In genomic region chr4:150869276-150870197, GRCm38 (mm10) we compare ENCODE assay signal across 11 mouse cellular contexts. TPM values are rescaled to one million over a fixed set of nuclear protein-coding genes. Genes with fewer than 3 reads are reported as not detected.
A peak's percentile ranks its signal among the peaks of the same experiment; 100 is the strongest.
DNase-seq lines count a peak whose midpoint lies in the region; ATAC-seq and TF ChIP-seq lines count a peak whose summit lies in the region.
"Had no signal": no experiment of that assay in that cellular context is flagged by ENCODE, and none has a peak within 500 bp of the region (broad histone marks: within the 10 kb centered on the region; RNA-seq: fewer than 3 reads in every experiment).

No protein-coding gene starts in this region.

- no peak overlapping the region for H3K9ac ChIP-seq in heart, adult 2 months (ENCODE audit: low read depth, low read length)
- no peak overlapping the region for H3K9ac ChIP-seq in liver, postnatal 0 days (replicated peaks)
- no peak overlapping the region for H3K9ac ChIP-seq in kidney, postnatal 0 days (ENCODE audit: low read depth, low read length)
- no peak overlapping the region for H3K9ac ChIP-seq in stomach, postnatal 0 days (ENCODE audit: low read length)
- H3K9ac ChIP-seq: midbrain, embryonic 13.5 days had no signal

- intact Hi-C loops in heart, adult 2 months (cut with DNase I) = no loop called here

- H3K4me2 ChIP-seq in liver, postnatal 0 days (ENCODE audit: low read depth, low read length) = no peak overlapping the region
- no peak overlapping the region for H3K4me2 ChIP-seq in kidney, postnatal 0 days (ENCODE audit: low read length)
- H3K4me2 ChIP-seq in stomach, postnatal 0 days (replicated peaks; ENCODE audit: low read depth) = no peak overlapping the region
- H3K4me2 ChIP-seq: midbrain, embryonic 13.5 days had no signal

- no peak overlapping the region for H3K27ac ChIP-seq in heart, adult 2 months
- H3K27ac ChIP-seq in liver, postnatal 0 days (ENCODE audit: low read depth) = peak overlapping the region; percentile 13; the same call in 1 of the 2 replicates
- peak overlapping the region; percentile 42 for H3K27ac ChIP-seq in kidney, postnatal 0 days
- peak overlapping the region; percentile 84 for H3K27ac ChIP-seq in stomach, postnatal 0 days (replicated peaks)
- H3K27ac ChIP-seq: midbrain, embryonic 13.5 days had no signal

- no peak for TF ChIP-seq POLR2A in heart, adult 2 months (IDR thresholded peaks at IDR 0.05; ENCODE audit: insufficient read depth, low read depth, low read length)

- no peaks in the 10 kb centered on the region for H3K27me3 ChIP-seq in heart, adult 2 months (ENCODE audit: control insufficient read depth, insufficient read depth, low read length)
- no peaks in the 10 kb centered on the region for H3K27me3 ChIP-seq in liver, postnatal 0 days (ENCODE audit: insufficient read depth, low read length)
- no peaks in the 10 kb centered on the region for H3K27me3 ChIP-seq in kidney, postnatal 0 days (ENCODE audit: insufficient read depth, low read length)
- H3K27me3 ChIP-seq in stomach, postnatal 0 days (ENCODE audit: control insufficient read depth, insufficient read depth, low read length) = no peaks in the 10 kb centered on the region
- H3K27me3 ChIP-seq: midbrain, embryonic 13.5 days had no signal

- H3K9me3 ChIP-seq in liver, postnatal 0 days (ENCODE audit: low read length) = no peaks in the 10 kb centered on the region
- H3K9me3 ChIP-seq in kidney, postnatal 0 days (replicated peaks; ENCODE audit: low read length) = no peaks in the 10 kb centered on the region
- H3K9me3 ChIP-seq in stomach, postnatal 0 days (ENCODE audit: control insufficient read depth, low read length) = no peaks in the 10 kb centered on the region
- H3K9me3 ChIP-seq: midbrain, embryonic 13.5 days had no signal

- H3K4me3 ChIP-seq in heart, adult 2 months = no peak overlapping the region
- H3K4me3 ChIP-seq in liver, postnatal 0 days (ENCODE audit: low read depth, low read length) = no peak overlapping the region
- no peak overlapping the region for H3K4me3 ChIP-seq in kidney, postnatal 0 days (replicated peaks; ENCODE audit: low read depth, low read length)
- no peak overlapping the region for H3K4me3 ChIP-seq in stomach, postnatal 0 days (ENCODE audit: low read depth, low read length)
- H3K4me3 ChIP-seq: midbrain, embryonic 13.5 days had no signal

- peaks cover 15% of the 10 kb centered on the region for H3K4me1 ChIP-seq in heart, adult 2 months (ENCODE audit: control insufficient read depth, insufficient read depth, low read length)
- H3K4me1 ChIP-seq in liver, postnatal 0 days (ENCODE audit: insufficient read depth) = peaks cover 9% of the 10 kb centered on the region
- H3K4me1 ChIP-seq in kidney, postnatal 0 days (replicated peaks; ENCODE audit: insufficient read depth, low read length) = peaks cover 26% of the 10 kb centered on the region; the same call in 1 of the 2 replicates
- peaks cover 11% of the 10 kb centered on the region for H3K4me1 ChIP-seq in stomach, postnatal 0 days (replicated peaks; ENCODE audit: control insufficient read depth, insufficient read depth)

- no peak for DNase-seq in heart, adult 2 months
- no peak for DNase-seq in heart, adult 9 months (ENCODE audit: low spot score in 2 of 2)
- peak; percentile 62 for DNase-seq in liver, postnatal 0 days
- DNase-seq in liver = no peak
- DNase-seq in kidney, postnatal 0 days (ENCODE audit: low spot score) = no peak
- no peak for DNase-seq in stomach, postnatal 0 days (ENCODE audit: low spot score)
- no peak for DNase-seq in urinary bladder, adult 2 months (ENCODE audit: low spot score)
- DNase-seq in c-Kit-positive CD71-positive TER-119-positive erythroid progenitor cells, embryonic 14.5 days (ENCODE audit: low spot score) = no peak
- DNase-seq: cerebellum, adult 18-20 months had no signal

- ATAC-seq in liver, postnatal 0 days = peak; percentile 16
- ATAC-seq in kidney, postnatal 0 days (replicated peaks; ENCODE audit: low FRiP score, low read depth) = no peak
- ATAC-seq in stomach, postnatal 0 days (ENCODE audit: low FRiP score, low TSS enrichment) = no peak
- ATAC-seq: midbrain, embryonic 13.5 days had no signal

- 39% methylated on average over 17 of the region's 17 CpGs for WGBS in heart, adult 2 months
- WGBS in liver, postnatal 0 days (ENCODE audit: insufficient replicate concordance) = 45% methylated on average over 17 of the region's 17 CpGs
- WGBS in kidney, postnatal 0 days = 51% methylated on average over 17 of the region's 17 CpGs
- WGBS in stomach, postnatal 0 days = 49% methylated on average over 17 of the region's 17 CpGs

- no peak for TF ChIP-seq CTCF in heart, adult 2 months (IDR thresholded peaks at IDR 0.05)
- TF ChIP-seq CTCF in liver, postnatal 0 days (IDR thresholded peaks at IDR 0.05; ENCODE audit: low read depth) = no peak
- TF ChIP-seq CTCF in kidney, postnatal 0 days (IDR thresholded peaks at IDR 0.05; ENCODE audit: low read depth) = no peak
- TF ChIP-seq CTCF in stomach, postnatal 0 days (IDR thresholded peaks at IDR 0.05; ENCODE audit: low read depth) = no peak

- no peaks in the 10 kb centered on the region for H3K79me2 ChIP-seq in heart, adult 2 months (replicated peaks; ENCODE audit: control insufficient read depth, insufficient read depth, low read length)

- H3K36me3 ChIP-seq in heart, adult 2 months (ENCODE audit: control insufficient read depth, insufficient read depth, low read length) = peaks cover 7% of the 10 kb centered on the region
- H3K36me3 ChIP-seq in liver, postnatal 0 days (replicated peaks; ENCODE audit: insufficient read depth, low read length) = peaks cover 26% of the 10 kb centered on the region
- peaks cover 30% of the 10 kb centered on the region; the same call in 1 of the 2 replicates for H3K36me3 ChIP-seq in kidney, postnatal 0 days (ENCODE audit: insufficient read depth, low read length)
- peaks cover 16% of the 10 kb centered on the region for H3K36me3 ChIP-seq in stomach, postnatal 0 days (ENCODE audit: control insufficient read depth, insufficient read depth, low read length)

- 0 out of 2 replicates have a peak, but pooled peaks have one; percentile 11 for TF ChIP-seq EP300 in heart, adult 2 months (IDR thresholded peaks at IDR 0.05; ENCODE audit: insufficient read depth, low read depth, low read length)
- no peak for TF ChIP-seq EP300 in liver, postnatal 0 days (IDR thresholded peaks at IDR 0.05; ENCODE audit: low read depth)
- no peak for TF ChIP-seq EP300 in stomach, postnatal 0 days (optimal IDR thresholded peaks at IDR 0.05)

RNA-seq across cellular contexts. Expression of gene Errfi1, which starts 15.8 kb away (rescaled TPM):
- total RNA-seq in heart, adult 2 months (2021) = 10 to 100 TPM; 22.1 to 44.1 TPM
- 21.3 and 22.5 TPM in 2 replicates for polyA plus RNA-seq in heart, adult 2 months (2012; rRNA removed)
- 141 and 148 TPM in 2 replicates for polyA plus RNA-seq in liver, postnatal 0 days (2015; fragmentation: Nextera tagmentation; extraction: Ambion mirVana)
- 34.1 and 35.5 TPM in 2 replicates for polyA plus RNA-seq in kidney, postnatal 0 days (2015; fragmentation: Nextera tagmentation; extraction: Ambion mirVana)
- polyA plus RNA-seq in stomach, postnatal 0 days (2015; fragmentation: Nextera tagmentation; extraction: Ambion mirVana) = 30.6 and 32.1 TPM in 2 replicates
- polyA plus RNA-seq in urinary bladder, adult 2 months (2012; rRNA removed) = 29.8 and 36.1 TPM in 2 replicates

RNA-seq across cellular contexts. Expression of gene Park7, which starts 44.7 kb away (rescaled TPM):
- 100 to 1,000 TPM; 234 to 265 TPM for total RNA-seq in heart, adult 2 months (2021)
- 148 and 201 TPM in 2 replicates for polyA plus RNA-seq in heart, adult 2 months (2012; rRNA removed)
- polyA plus RNA-seq in liver, postnatal 0 days (2015; fragmentation: Nextera tagmentation; extraction: Ambion mirVana) = 227 and 228 TPM in 2 replicates
- polyA plus RNA-seq in kidney, postnatal 0 days (2015; fragmentation: Nextera tagmentation; extraction: Ambion mirVana) = 419 and 424 TPM in 2 replicates
- 253 and 262 TPM in 2 replicates for polyA plus RNA-seq in stomach, postnatal 0 days (2015; fragmentation: Nextera tagmentation; extraction: Ambion mirVana)
- 308 and 318 TPM in 2 replicates for polyA plus RNA-seq in urinary bladder, adult 2 months (2012; rRNA removed)

RNA-seq across cellular contexts. Expression of gene Tnfrsf9, which starts 44.8 kb away (rescaled TPM):
- total RNA-seq in heart, adult 2 months (2021) = under 1 TPM; 0.14 to 0.18 TPM
- 0.09 and 0.12 TPM in 2 replicates for polyA plus RNA-seq in heart, adult 2 months (2012; rRNA removed)
- polyA plus RNA-seq in liver, postnatal 0 days (2015; fragmentation: Nextera tagmentation; extraction: Ambion mirVana) = 0.33 and 0.36 TPM in 2 replicates
- 0.13 TPM in 2 replicates for polyA plus RNA-seq in kidney, postnatal 0 days (2015; fragmentation: Nextera tagmentation; extraction: Ambion mirVana)
- polyA plus RNA-seq in stomach, postnatal 0 days (2015; fragmentation: Nextera tagmentation; extraction: Ambion mirVana) = 0.22 and 0.23 TPM in 2 replicates
- polyA plus RNA-seq in urinary bladder, adult 2 months (2012; rRNA removed) = 0.69 and 1.3 TPM in 2 replicates
- total RNA-seq: hematopoietic stem cell, adult 5-6 weeks had no signal
